Mouse (Mus musculus) C3H10T1/2 (cell line): Measurements from ENCODE around the gene Tomm20l. TPM values are rescaled to one million over a fixed set of nuclear protein-coding genes. Genes with fewer than 3 reads are reported as not detected.

ENCODE experiments used
- polyA plus RNA-seq, 2 experiments: library from polyadenylated mRNA; unstranded; fragments of >200 nt; fragmentation: generic; extraction: Trizol; gene quantifications; one replicate each; pipeline ENCODE4 v1.2.1; 2012; ENCODE audit warnings: missing spikeins in 2 of 2

Tomm20l gene
- not detected for polyA plus RNA-seq

GRCm38 (mm10) chr12:71111331-71111730 lies at the start of gene Tomm20l:
TSS of gene Tomm20l (plus strand) at chr12:71111428.

GRCm38 (mm10) chr12:71136130-71136973 lies 25.1 kb downstream of the Tomm20l start, which contains the start of the genes Timm9 and 2700049A03Rik:
TSS of gene Timm9 (minus strand) at chr12:71136684.
TSS of gene 2700049A03Rik (plus strand) at chr12:71136848.

Other genes starting within 250 kb of the Tomm20l start
- 100 to 1,000 TPM in 1 of 2 experiments, 10 to 100 TPM in 1; 91.4 to 109 TPM for gene Actr10, start 173.6 kb upstream of the Tomm20l start, polyA plus RNA-seq
- 100 to 1,000 TPM in 1 of 2 experiments, 10 to 100 TPM in 1; 48.4 to 115 TPM for gene Psma3, start 136.8 kb upstream of the Tomm20l start, polyA plus RNA-seq
- gene Arid4a, start 95.4 kb upstream of the Tomm20l start, polyA plus RNA-seq: 1 to 10 TPM in 1 of 2 experiments, under 1 TPM in 1; 0.57 to 2.7 TPM
- gene Timm9, start 25.3 kb downstream of the Tomm20l start, polyA plus RNA-seq: 10 to 100 TPM; 16.3 to 16.9 TPM
- gene 2700049A03Rik, start 25.4 kb downstream of the Tomm20l start, polyA plus RNA-seq: 1 to 10 TPM in 1 of 2 experiments, under 1 TPM in 1; 0.26 to 2.5 TPM
- 1 to 10 TPM in 1 of 2 experiments, under 1 TPM in 1; 0.01 to 3.3 TPM for gene Dact1, start 198.5 kb downstream of the Tomm20l start, polyA plus RNA-seq